ENCODE assay signal across 7 mouse cellular contexts in genomic region chr5:29734831-29735510, GRCm38 (mm10). TPM values are rescaled to one million over a fixed set of nuclear protein-coding genes. Genes with fewer than 3 reads are reported as not detected.
DNase-seq lines count a peak whose midpoint lies in the region; ATAC-seq and TF ChIP-seq lines count a peak whose summit lies in the region.

No protein-coding gene starts in this region.

- TF ChIP-seq EP300 in lung, postnatal 0 days (IDR thresholded peaks at IDR 0.05): no peak

- 46% methylated on average over 6 of the region's 6 CpGs for WGBS in lung, postnatal 0 days
- WGBS in embryonic facial prominence, embryonic 12.5 days: 53% methylated on average over 6 of the region's 6 CpGs
- WGBS in intestine, embryonic 15.5 days: 44% methylated on average over 6 of the region's 6 CpGs
- WGBS in olfactory bulb, adult 2 months: 50% methylated on average over 6 of the region's 6 CpGs

- H3K4me2 ChIP-seq in lung, postnatal 0 days (replicated peaks; ENCODE audit: low read depth, low read length): peak overlapping the region; percentile 75
- H3K4me2 ChIP-seq in embryonic facial prominence, embryonic 12.5 days (replicated peaks): peak overlapping the region; percentile 80
- peak overlapping the region; percentile 54 for H3K4me2 ChIP-seq in intestine, embryonic 15.5 days (replicated peaks)

- peaks cover 8% of the 10 kb centered on the region; the same call in 1 of the 2 replicates for H3K4me1 ChIP-seq in lung, postnatal 0 days (ENCODE audit: insufficient read depth, low read depth, low read length)
- peaks cover 21% of the 10 kb centered on the region for H3K4me1 ChIP-seq in embryonic facial prominence, embryonic 12.5 days
- H3K4me1 ChIP-seq in intestine, embryonic 15.5 days (replicated peaks): peaks cover 12% of the 10 kb centered on the region
- H3K4me1 ChIP-seq in olfactory bulb, adult 2 months (ENCODE audit: control insufficient read depth, insufficient read depth, low read length): peaks cover 7% of the 10 kb centered on the region

- peak overlapping the region; percentile 96 for H3K9ac ChIP-seq in lung, postnatal 0 days (replicated peaks; ENCODE audit: low read depth)
- peak overlapping the region; percentile 97 for H3K9ac ChIP-seq in embryonic facial prominence, embryonic 12.5 days
- peak overlapping the region; percentile 74 for H3K9ac ChIP-seq in intestine, embryonic 15.5 days

- peak overlapping the region; percentile 96 for H3K27ac ChIP-seq in lung, postnatal 0 days (ENCODE audit: low read length)
- H3K27ac ChIP-seq in embryonic facial prominence, embryonic 12.5 days: peak overlapping the region; percentile 95
- peak overlapping the region; percentile 96 for H3K27ac ChIP-seq in intestine, embryonic 15.5 days
- H3K27ac ChIP-seq in olfactory bulb, adult 2 months (ENCODE audit: insufficient read depth, low read depth, low read length): peak overlapping the region; percentile 99

- no peaks in the 10 kb centered on the region for H3K36me3 ChIP-seq in lung, postnatal 0 days (ENCODE audit: insufficient read depth, low read length)
- H3K36me3 ChIP-seq in embryonic facial prominence, embryonic 12.5 days: no peaks in the 10 kb centered on the region
- H3K36me3 ChIP-seq in intestine, embryonic 15.5 days: no peaks in the 10 kb centered on the region

- TF ChIP-seq POLR2A in olfactory bulb, adult 2 months (IDR thresholded peaks at IDR 0.05; ENCODE audit: insufficient read depth, low read depth, low read length): no peak

- peak overlapping the region; percentile 85 for H3K4me3 ChIP-seq in lung, postnatal 0 days (ENCODE audit: low read depth, low read length)
- peak overlapping the region; percentile 100 for H3K4me3 ChIP-seq in embryonic facial prominence, embryonic 12.5 days
- H3K4me3 ChIP-seq in intestine, embryonic 15.5 days (replicated peaks): peak overlapping the region; percentile 58
- peak overlapping the region; percentile 68 for H3K4me3 ChIP-seq in olfactory bulb, adult 2 months (ENCODE audit: insufficient read depth, low read depth, low read length)

- no peak for ATAC-seq in lung, postnatal 0 days
- no peak for ATAC-seq in embryonic facial prominence, embryonic 12.5 days (ENCODE audit: insufficient number of reproducible peaks, insufficient read depth, low FRiP score, low TSS enrichment)
- ATAC-seq in intestine, embryonic 15.5 days: peak; percentile 8

- H3K27me3 ChIP-seq in lung, postnatal 0 days (replicated peaks; ENCODE audit: insufficient read depth, low read length): no peaks in the 10 kb centered on the region
- H3K27me3 ChIP-seq in embryonic facial prominence, embryonic 12.5 days: no peaks in the 10 kb centered on the region
- H3K27me3 ChIP-seq in intestine, embryonic 15.5 days (replicated peaks): no peaks in the 10 kb centered on the region

- H3K9me3 ChIP-seq in lung, postnatal 0 days (ENCODE audit: low read length): no peaks in the 10 kb centered on the region
- H3K9me3 ChIP-seq in embryonic facial prominence, embryonic 12.5 days: no peaks in the 10 kb centered on the region
- H3K9me3 ChIP-seq in intestine, embryonic 15.5 days: no peaks in the 10 kb centered on the region

- DNase-seq in lung, postnatal 0 days (ENCODE audit: low spot score): peak; percentile 11
- DNase-seq in lung, postnatal 25 days (ENCODE audit: low spot score): no peak
- DNase-seq in urinary bladder, postnatal 36 days (ENCODE audit: low spot score in 2 of 2): no peak
- DNase-seq in right cerebral cortex, postnatal 4 days: no peak

- no peak for TF ChIP-seq CTCF in lung, postnatal 0 days (IDR thresholded peaks at IDR 0.05)
- no peak for TF ChIP-seq CTCF in olfactory bulb, adult 2 months (IDR thresholded peaks at IDR 0.05; ENCODE audit: insufficient read depth, low read depth, low read length)

RNA-seq across cellular contexts. Expression of gene Dnajb6, which starts 0.5 kb away (rescaled TPM):
- polyA plus RNA-seq in lung, postnatal 0 days (2015; fragmentation: Nextera tagmentation; extraction: Ambion mirVana): 120 and 126 TPM in 2 replicates
- 163 and 170 TPM in 2 replicates for polyA plus RNA-seq in embryonic facial prominence, embryonic 12.5 days (2016; fragmentation: Nextera tagmentation; extraction: Ambion mirVana)
- polyA plus RNA-seq in intestine, embryonic 15.5 days (2015; fragmentation: Nextera tagmentation; extraction: Ambion mirVana): 108 and 138 TPM in 2 replicates
- 484 TPM in 1 of 2 replicates, not detected in the other for polyA plus RNA-seq in olfactory bulb, adult 2 months (2012; ENCODE audit: insufficient read depth, insufficient read length, low replicate concordance, missing spikeins)

RNA-seq across cellular contexts. Expression of gene Gm5129, which starts 0.8 kb away (rescaled TPM):
- polyA plus RNA-seq in lung, postnatal 0 days (2015; fragmentation: Nextera tagmentation; extraction: Ambion mirVana): not detected in 2 replicates
- not detected in 2 replicates for polyA plus RNA-seq in embryonic facial prominence, embryonic 12.5 days (2016; fragmentation: Nextera tagmentation; extraction: Ambion mirVana)
- polyA plus RNA-seq in intestine, embryonic 15.5 days (2015; fragmentation: Nextera tagmentation; extraction: Ambion mirVana): not detected in 2 replicates
- not detected in 2 replicates for polyA plus RNA-seq in olfactory bulb, adult 2 months (2012; ENCODE audit: insufficient read depth, insufficient read length, low replicate concordance, missing spikeins)
